Mouse (Mus musculus): ENCODE measurements around the gene H60b.
"Not testable (repeated sequence)": the region's sequence is repeated elsewhere in the genome, so short reads cannot be mapped to it uniquely, and the experiment has no call there.

DNA sequence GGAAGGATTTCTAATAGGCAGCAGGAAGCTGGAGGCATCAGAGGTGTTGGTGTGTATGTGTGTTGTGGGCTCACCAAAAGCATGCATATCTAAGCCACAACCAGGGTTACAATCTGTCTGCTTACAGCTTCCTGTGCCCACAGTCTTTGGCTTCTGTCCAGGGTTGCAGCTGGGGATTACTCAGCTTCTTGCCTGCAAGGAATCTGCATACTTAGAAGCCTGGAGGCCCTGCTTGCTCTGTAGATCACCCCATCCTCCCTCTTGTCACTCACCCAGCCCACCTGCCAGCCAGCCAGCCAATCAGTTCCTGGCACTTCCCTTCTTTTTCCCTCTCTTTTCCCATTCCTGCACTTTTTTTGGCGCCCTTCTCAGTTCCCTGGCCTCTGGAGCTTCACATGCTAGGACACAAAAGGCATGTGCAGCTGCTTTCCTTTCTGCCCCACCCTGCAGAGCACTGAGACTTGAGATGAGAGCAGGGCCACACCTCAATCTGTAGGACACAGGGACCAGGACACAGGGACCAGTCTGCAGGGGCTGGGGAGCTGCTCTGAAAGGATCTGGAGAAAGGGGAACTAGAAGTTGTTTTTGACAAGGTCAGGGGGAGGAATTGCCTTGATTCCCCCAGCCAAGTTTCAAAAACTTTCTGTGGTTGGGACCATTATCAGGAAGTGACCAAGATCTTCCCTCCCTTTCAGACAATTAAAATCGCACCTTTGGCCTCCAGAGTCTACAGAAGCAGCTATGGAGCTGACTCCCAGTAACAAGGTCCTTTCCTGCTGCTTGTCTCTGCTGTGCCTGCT is 44.6 kb downstream of the H60b start:
- not testable (repeated sequence) for TF ChIP-seq POLR2A (IDR thresholded peaks at IDR 0.05; ENCODE audit: borderline replicate concordance, extremely low read depth, insufficient read depth, insufficient read length, poor library complexity, severe bottlenecking); CTCF (IDR thresholded peaks at IDR 0.05; ENCODE audit: borderline replicate concordance, extremely low read depth, insufficient read depth, insufficient read length)

Measured in brain, embryonic 14.5 days (tissue).